In the genomic region with DNA sequence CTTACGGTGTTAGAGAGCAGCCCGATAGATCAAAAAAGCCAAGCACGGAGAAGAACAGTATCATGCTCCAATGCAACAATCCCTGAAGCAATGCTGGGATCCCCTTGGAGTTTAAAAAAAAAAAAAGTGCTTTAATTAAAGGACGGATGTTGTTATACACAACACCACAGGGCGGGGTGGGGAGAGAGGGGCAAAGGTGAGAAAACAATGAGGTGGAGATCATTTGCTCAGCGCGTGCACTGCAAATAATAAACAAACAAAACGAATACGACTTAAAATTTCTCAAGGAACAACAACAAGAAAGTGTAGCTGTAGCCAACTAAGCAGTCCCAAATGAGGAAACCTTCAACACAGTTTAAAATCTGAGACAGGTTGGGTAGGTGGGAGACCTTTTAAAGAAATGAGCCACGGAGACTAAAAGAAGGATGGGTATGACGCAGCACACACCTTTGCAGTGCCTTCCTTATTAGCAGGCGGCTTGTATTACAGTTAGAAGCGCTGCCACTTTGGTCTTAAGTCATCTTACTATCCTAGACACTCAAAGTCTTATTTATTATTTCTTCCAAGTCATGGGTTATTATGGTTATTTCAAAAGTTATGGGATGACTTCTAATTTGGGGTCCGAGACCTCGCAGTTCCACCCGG, we compare ENCODE assay signal across 8 mouse cellular contexts. TPM values are rescaled to one million over a fixed set of nuclear protein-coding genes. Genes with fewer than 3 reads are reported as not detected.
DNase-seq lines count a peak whose midpoint lies in the region; ATAC-seq lines count a peak whose summit lies in the region.

No protein-coding gene starts in this region.

- H3K27me3 ChIP-seq in forebrain, embryonic 12.5 days: no peaks in the 10 kb centered on the region
- no peaks in the 10 kb centered on the region for H3K27me3 ChIP-seq in limb, embryonic 13.5 days
- no peaks in the 10 kb centered on the region for H3K27me3 ChIP-seq in stomach, embryonic 14.5 days (ENCODE audit: control insufficient read depth, insufficient read depth, low read length)

- 9% methylated on average over 16 of the region's 16 CpGs for WGBS in forebrain, embryonic 12.5 days
- 8% methylated on average over 16 of the region's 16 CpGs for WGBS in limb, embryonic 13.5 days
- 7% methylated on average over 16 of the region's 16 CpGs for WGBS in stomach, embryonic 14.5 days

- H3K4me2 ChIP-seq in forebrain, embryonic 12.5 days: peak overlapping the region; percentile 71
- H3K4me2 ChIP-seq in limb, embryonic 13.5 days (replicated peaks): peak overlapping the region; percentile 75
- peak overlapping the region; percentile 76 for H3K4me2 ChIP-seq in stomach, embryonic 14.5 days (replicated peaks; ENCODE audit: low read depth, low read length)

- peak overlapping the region; percentile 77 for H3K4me3 ChIP-seq in forebrain, embryonic 12.5 days (replicated peaks)
- H3K4me3 ChIP-seq in limb, embryonic 13.5 days: peak overlapping the region; percentile 100
- peak overlapping the region; percentile 93 for H3K4me3 ChIP-seq in stomach, embryonic 14.5 days (ENCODE audit: low read depth, low read length)

- ATAC-seq in CD4-positive, CD25-positive, alpha-beta regulatory T cell, adult 4 months: peak; percentile 27
- ATAC-seq in forebrain, embryonic 12.5 days (ENCODE audit: low FRiP score): no peak; the same call in 1 of the 2 replicates
- ATAC-seq in limb, embryonic 13.5 days (ENCODE audit: low FRiP score, low read depth): peak; percentile 42
- ATAC-seq in stomach, embryonic 14.5 days (ENCODE audit: insufficient number of reproducible peaks, insufficient read depth, low FRiP score, low read depth): no peak; the same call in 1 of the 2 replicates

- peaks cover 20% of the 10 kb centered on the region for H3K4me1 ChIP-seq in forebrain, embryonic 12.5 days
- H3K4me1 ChIP-seq in limb, embryonic 13.5 days: peaks cover 18% of the 10 kb centered on the region
- H3K4me1 ChIP-seq in stomach, embryonic 14.5 days (ENCODE audit: control insufficient read depth, insufficient read depth, low read length): peaks cover 8% of the 10 kb centered on the region

- peak; percentile 15 for DNase-seq in adrenal gland, adult 2 months
- no peak for DNase-seq in adrenal gland, postnatal 4 days (ENCODE audit: low spot score in 2 of 2)
- no peak for DNase-seq in left cerebral cortex, adult 18-20 months (ENCODE audit: low spot score in 2 of 2)
- no peak for DNase-seq in layer of hippocampus, adult 9-11 months

- H3K9ac ChIP-seq in forebrain, embryonic 12.5 days: peak overlapping the region; percentile 76
- peak overlapping the region; percentile 89 for H3K9ac ChIP-seq in limb, embryonic 13.5 days
- peak overlapping the region; percentile 64 for H3K9ac ChIP-seq in stomach, embryonic 14.5 days (replicated peaks; ENCODE audit: low read depth, low read length)

- peak overlapping the region; percentile 46; the same call in 1 of the 2 replicates for H3K27ac ChIP-seq in forebrain, embryonic 12.5 days
- peak overlapping the region; percentile 79 for H3K27ac ChIP-seq in limb, embryonic 13.5 days
- peak overlapping the region; percentile 66; the same call in 1 of the 2 replicates for H3K27ac ChIP-seq in stomach, embryonic 14.5 days (ENCODE audit: low read length)

- H3K9me3 ChIP-seq in forebrain, embryonic 12.5 days: no peaks in the 10 kb centered on the region
- H3K9me3 ChIP-seq in limb, embryonic 13.5 days: no peaks in the 10 kb centered on the region
- H3K9me3 ChIP-seq in stomach, embryonic 14.5 days (ENCODE audit: control insufficient read depth, low read depth, low read length): no peaks in the 10 kb centered on the region

- H3K36me3 ChIP-seq in forebrain, embryonic 12.5 days (replicated peaks): peaks cover 12% of the 10 kb centered on the region
- peaks cover 32% of the 10 kb centered on the region for H3K36me3 ChIP-seq in limb, embryonic 13.5 days
- peaks cover 11% of the 10 kb centered on the region for H3K36me3 ChIP-seq in stomach, embryonic 14.5 days (ENCODE audit: control insufficient read depth, insufficient read depth, low read length)

RNA-seq across cellular contexts. Expression of gene Adprm, which starts 0.6 kb away (rescaled TPM):
- total RNA-seq in adrenal gland, adult 2 months (2021): 10 to 100 TPM; 23.1 to 26.1 TPM
- polyA plus RNA-seq in adrenal gland, adult 2 months (2012; rRNA removed): 3.8 and 4.1 TPM in 2 replicates
- total RNA-seq in adrenal gland, postnatal 4 days (2021): 10 to 100 TPM; 28.0 to 29.2 TPM
- 10 to 100 TPM; 58.5 to 63.8 TPM for polyA plus RNA-seq in CD4-positive, CD25-positive, alpha-beta regulatory T cell, adult 4 months (2017; shearing (Covaris generic))
- polyA plus RNA-seq in forebrain, embryonic 12.5 days (2016; fragmentation: Nextera tagmentation; extraction: Ambion mirVana): 27.0 and 31.9 TPM in 2 replicates
- polyA plus RNA-seq in limb, embryonic 13.5 days (2015; fragmentation: Nextera tagmentation; extraction: Ambion mirVana): 34.8 and 36.5 TPM in 2 replicates
- polyA plus RNA-seq in stomach, embryonic 14.5 days (2014; fragmentation: Nextera tagmentation; extraction: Ambion mirVana): 30.6 and 31.7 TPM in 2 replicates
- total RNA-seq in left cerebral cortex, adult 18-20 months (2021): 10 to 100 TPM; 24.3 to 27.5 TPM

RNA-seq across cellular contexts. Expression of gene Sco1, which starts 0.7 kb away (rescaled TPM):
- 10 to 100 TPM; 19.5 to 22.7 TPM for total RNA-seq in adrenal gland, adult 2 months (2021)
- polyA plus RNA-seq in adrenal gland, adult 2 months (2012; rRNA removed): 10.5 and 12.0 TPM in 2 replicates
- 10 to 100 TPM; 20.4 to 20.8 TPM for total RNA-seq in adrenal gland, postnatal 4 days (2021)
- 1 to 10 TPM; 6.6 to 9.4 TPM for polyA plus RNA-seq in CD4-positive, CD25-positive, alpha-beta regulatory T cell, adult 4 months (2017; shearing (Covaris generic))
- polyA plus RNA-seq in forebrain, embryonic 12.5 days (2016; fragmentation: Nextera tagmentation; extraction: Ambion mirVana): 15.8 and 16.4 TPM in 2 replicates
- 20.0 and 21.3 TPM in 2 replicates for polyA plus RNA-seq in limb, embryonic 13.5 days (2015; fragmentation: Nextera tagmentation; extraction: Ambion mirVana)
- polyA plus RNA-seq in stomach, embryonic 14.5 days (2014; fragmentation: Nextera tagmentation; extraction: Ambion mirVana): 16.5 and 16.7 TPM in 2 replicates
- total RNA-seq in left cerebral cortex, adult 18-20 months (2021): 10 to 100 TPM; 10.8 TPM

RNA-seq across cellular contexts. Expression of gene Myh3, which starts 26.3 kb away (rescaled TPM):
- total RNA-seq in adrenal gland, adult 2 months (2021): under 1 TPM; 0.06 to 0.14 TPM
- not detected in 2 replicates for polyA plus RNA-seq in adrenal gland, adult 2 months (2012; rRNA removed)
- total RNA-seq in adrenal gland, postnatal 4 days (2021): 10 to 100 TPM in 1 of 2 experiments, 1 to 10 TPM in 1; 3.2 to 28.8 TPM
- under 1 TPM; 0.12 to 0.23 TPM for polyA plus RNA-seq in CD4-positive, CD25-positive, alpha-beta regulatory T cell, adult 4 months (2017; shearing (Covaris generic))
- 0.33 and 0.87 TPM in 2 replicates for polyA plus RNA-seq in forebrain, embryonic 12.5 days (2016; fragmentation: Nextera tagmentation; extraction: Ambion mirVana)
- 85.0 and 101 TPM in 2 replicates for polyA plus RNA-seq in limb, embryonic 13.5 days (2015; fragmentation: Nextera tagmentation; extraction: Ambion mirVana)
- 0.20 TPM in 1 of 2 replicates, not detected in the other for polyA plus RNA-seq in stomach, embryonic 14.5 days (2014; fragmentation: Nextera tagmentation; extraction: Ambion mirVana)
- total RNA-seq in left cerebral cortex, adult 18-20 months (2021): 1 to 10 TPM; 4.1 to 4.2 TPM

RNA-seq across cellular contexts. Expression of gene Tmem220, which starts 26.8 kb away (rescaled TPM):
- 1 to 10 TPM; 6.8 to 8.6 TPM for total RNA-seq in adrenal gland, adult 2 months (2021)
- polyA plus RNA-seq in adrenal gland, adult 2 months (2012; rRNA removed): 2.6 TPM in 2 replicates
- 1 to 10 TPM; 5.9 to 6.2 TPM for total RNA-seq in adrenal gland, postnatal 4 days (2021)
- 1 to 10 TPM; 1.6 to 1.9 TPM for polyA plus RNA-seq in CD4-positive, CD25-positive, alpha-beta regulatory T cell, adult 4 months (2017; shearing (Covaris generic))
- 0.46 and 0.81 TPM in 2 replicates for polyA plus RNA-seq in forebrain, embryonic 12.5 days (2016; fragmentation: Nextera tagmentation; extraction: Ambion mirVana)
- 1.6 and 2.1 TPM in 2 replicates for polyA plus RNA-seq in limb, embryonic 13.5 days (2015; fragmentation: Nextera tagmentation; extraction: Ambion mirVana)
- 1.6 and 2.2 TPM in 2 replicates for polyA plus RNA-seq in stomach, embryonic 14.5 days (2014; fragmentation: Nextera tagmentation; extraction: Ambion mirVana)
- total RNA-seq in left cerebral cortex, adult 18-20 months (2021): under 1 TPM; 0.70 to 0.91 TPM

Comparison
In these comparisons a context has a peak if more than half of its experiments do, and no peak if none do; other contexts are left out.
1. ATAC-seq: peak in CD4-positive, CD25-positive, alpha-beta regulatory T cell, adult 4 months (single experiment) and limb, embryonic 13.5 days (single experiment); none in forebrain, embryonic 12.5 days (single experiment) and stomach, embryonic 14.5 days (single experiment).
2. RNA of gene Myh3, which starts 26.3 kb away (polyA plus RNA-seq): 85.0 to 101 TPM in limb, embryonic 13.5 days; 0.33 to 0.87 TPM in forebrain, embryonic 12.5 days, 0.12 to 0.23 TPM in CD4-positive, CD25-positive, alpha-beta regulatory T cell, adult 4 months, 0.20 TPM in stomach, embryonic 14.5 days and not detected in adrenal gland, adult 2 months; every median in the first group is over 10 times any median in the second.
3. Peak in every context shown above with its lines, with median percentiles within 50 percentile points of each other: H3K27ac ChIP-seq, H3K4me2 ChIP-seq, H3K4me3 ChIP-seq and H3K9ac ChIP-seq.